Mouse (Mus musculus) CD4-positive, CD25-positive, alpha-beta regulatory T cell, adult 9 weeks (primary cell): ENCODE data around the gene Csgalnact2. TPM values are rescaled to one million over a fixed set of nuclear protein-coding genes. Genes with fewer than 3 reads are reported as not detected.

Experiments used
- polyA plus RNA-seq: library from polyadenylated mRNA; unstranded; fragments of 100-300 nt; shearing (Covaris generic); gene quantifications from one replicate; pipeline ENCODE4 v1.2.1, GENCODE M21; 2017

The Csgalnact2 gene
- polyA plus RNA-seq: 7.5 TPM

DNA sequence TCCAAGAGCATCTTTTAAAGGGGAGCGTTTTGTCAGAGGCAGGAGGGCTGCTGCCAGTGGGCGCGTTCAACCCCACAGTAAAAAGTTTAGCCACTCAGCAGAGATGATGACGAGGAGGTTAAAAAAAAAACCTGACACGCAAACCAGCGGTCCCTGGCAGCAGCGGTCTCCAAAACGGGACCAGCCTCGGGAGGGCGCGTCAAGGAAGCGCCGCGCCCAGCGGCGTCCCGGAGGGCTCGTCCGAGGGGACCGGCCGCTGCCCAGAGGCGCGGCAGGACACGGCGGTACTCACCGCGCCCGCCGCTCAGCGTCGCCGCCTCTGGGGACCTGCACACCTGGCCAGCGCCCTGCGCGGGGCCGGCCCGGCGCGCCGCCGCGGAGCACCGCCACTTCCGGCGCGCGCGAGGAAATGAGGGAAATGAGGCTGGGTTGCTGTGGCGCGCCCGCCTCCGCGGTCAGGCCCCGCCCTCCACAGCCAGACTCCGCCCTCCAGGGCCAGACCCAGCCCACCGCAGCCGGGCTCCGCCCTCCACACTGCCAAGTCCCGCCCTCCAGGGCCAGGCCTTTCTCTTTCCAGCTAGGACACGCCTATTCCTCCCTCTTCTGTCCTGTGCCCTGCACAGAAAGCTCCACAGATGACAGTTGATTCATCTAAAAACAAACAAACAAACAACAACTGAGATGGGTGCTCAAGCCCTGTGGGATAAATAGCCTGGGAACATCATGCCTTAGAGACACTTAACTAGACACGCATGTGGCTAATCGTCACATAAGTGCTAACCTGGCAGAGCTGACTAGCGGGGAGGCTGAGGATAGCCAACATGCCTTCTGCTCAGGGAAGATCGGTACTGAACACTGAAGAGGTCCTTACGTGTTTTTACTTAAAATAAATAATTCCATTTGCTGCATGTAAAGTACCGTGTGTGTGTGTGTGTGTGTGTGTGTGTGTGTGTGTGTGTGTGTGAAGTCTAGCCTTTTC lies at the start of gene Csgalnact2:
Csgalnact2 (minus strand) TSS at position 410 of the 979 bp plus-strand sequence.

Other genes with a start within 250 kb of the Csgalnact2 start
- gene Hnrnpf, start 238.8 kb downstream of the Csgalnact2 start, polyA plus RNA-seq: 1,289 TPM
- 3.1 TPM for gene Fxyd4, start 201.4 kb downstream of the Csgalnact2 start, polyA plus RNA-seq
- 8.9 TPM for gene Rasgef1a, start 127.7 kb downstream of the Csgalnact2 start, polyA plus RNA-seq
- 0.50 TPM for gene Ret, start 58.6 kb upstream of the Csgalnact2 start, polyA plus RNA-seq